Mouse (Mus musculus): ENCODE measurements at regions not wholly inside any gene's neighbourhood (a gene's known extent, or its start where the extent isn't known, plus 50 kb on each side); places are given as distances from the start of the nearest gene placed in this dataset.

DNA sequence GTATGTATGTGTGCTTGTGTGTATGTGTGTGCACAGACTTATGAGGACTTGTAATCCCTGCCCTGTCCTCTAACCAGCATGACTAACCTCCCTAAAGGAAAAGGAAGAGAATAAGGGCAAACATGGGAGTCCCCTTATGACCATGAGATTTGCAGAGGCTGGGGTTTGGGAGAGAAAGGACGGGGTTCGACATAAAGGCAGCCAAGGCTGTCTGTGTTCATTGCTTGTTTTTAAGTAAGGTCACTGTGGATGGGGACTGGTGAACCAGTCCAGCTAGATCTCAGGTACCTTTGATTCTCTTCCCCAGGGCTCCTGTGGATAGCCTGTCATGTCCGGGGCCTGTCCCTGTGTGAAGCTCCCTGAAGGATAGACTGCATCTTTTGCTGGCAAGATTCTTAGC, 55.6 kb downstream of the Irf2bp2 start:
- DNase-seq (ENCODE audit: low spot score), result no peak

DNA sequence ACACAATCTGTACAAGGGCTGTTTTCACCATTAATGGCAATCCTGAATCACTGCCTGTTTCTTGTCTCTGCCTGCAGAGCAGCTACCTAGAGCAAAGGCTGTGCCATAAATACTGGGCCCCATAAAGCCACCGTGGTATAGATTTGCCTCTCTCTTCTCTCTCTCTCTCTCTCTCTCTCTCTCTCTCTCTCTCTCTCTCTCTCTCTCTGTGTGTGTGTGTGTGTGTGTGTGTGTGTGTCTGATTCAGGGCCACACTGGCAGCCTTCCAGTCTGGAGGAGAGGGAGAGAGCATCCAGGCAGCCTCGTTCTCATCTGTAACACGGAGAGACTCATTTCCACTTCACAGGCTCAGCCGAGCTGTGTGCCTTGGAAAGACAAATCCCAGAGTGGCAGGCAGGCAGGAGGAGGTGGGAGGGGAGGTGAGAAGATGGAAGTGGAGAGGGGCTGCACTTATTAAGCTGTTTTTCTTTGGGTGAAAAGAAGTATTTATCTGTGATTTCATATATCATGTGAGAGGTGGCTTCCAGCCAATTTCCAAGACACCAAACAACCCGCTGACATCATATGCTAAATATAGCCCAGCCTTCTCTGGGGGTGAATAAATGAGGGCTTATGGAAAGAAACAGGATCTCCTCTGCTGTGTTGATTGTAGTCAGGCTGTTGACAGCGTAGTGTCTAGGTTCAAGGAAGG, 56.7 kb downstream of the Irf2bp2 start:
- DNase-seq (ENCODE audit: low spot score), result peak; percentile 65

GRCm38 (mm10) chr8:126536132-126536927, 57.5 kb downstream of the Irf2bp2 start:
- DNase-seq (ENCODE audit: low spot score), result no peak

DNA sequence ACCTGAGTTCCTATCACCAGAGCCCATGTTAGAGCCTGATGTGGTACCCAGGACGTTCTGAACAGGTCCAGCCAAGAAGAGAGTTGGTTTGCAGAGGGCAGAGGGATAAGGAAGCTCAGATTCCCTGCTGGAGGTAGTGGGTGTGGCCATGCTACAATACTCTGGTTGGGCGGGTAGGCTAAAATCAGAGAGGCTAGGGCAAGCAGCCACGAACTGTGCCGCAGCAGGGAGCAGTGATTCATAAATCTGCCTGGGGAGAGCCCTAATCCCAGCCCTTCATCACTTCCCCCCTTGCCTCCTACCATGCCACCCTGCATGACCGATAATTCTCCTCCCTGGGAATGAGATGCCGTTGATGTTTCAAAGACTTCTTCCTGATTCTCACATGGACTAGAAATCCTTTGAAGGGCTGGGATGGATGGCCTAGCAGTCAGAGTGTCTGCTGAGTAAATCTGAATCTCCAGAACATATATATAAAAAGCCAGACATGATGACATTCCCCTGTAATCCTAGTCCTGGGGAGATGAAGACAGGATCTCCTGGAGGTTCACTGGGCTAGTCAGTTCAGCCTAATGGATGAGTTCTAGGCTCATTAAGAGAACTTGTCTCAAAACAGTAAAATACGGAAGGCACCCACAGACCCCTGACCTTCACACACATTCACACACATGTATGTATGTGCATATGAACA, 57.6 kb upstream of the Tarbp1 start:
- peak; percentile 30 for DNase-seq (ENCODE audit: low spot score)

DNA sequence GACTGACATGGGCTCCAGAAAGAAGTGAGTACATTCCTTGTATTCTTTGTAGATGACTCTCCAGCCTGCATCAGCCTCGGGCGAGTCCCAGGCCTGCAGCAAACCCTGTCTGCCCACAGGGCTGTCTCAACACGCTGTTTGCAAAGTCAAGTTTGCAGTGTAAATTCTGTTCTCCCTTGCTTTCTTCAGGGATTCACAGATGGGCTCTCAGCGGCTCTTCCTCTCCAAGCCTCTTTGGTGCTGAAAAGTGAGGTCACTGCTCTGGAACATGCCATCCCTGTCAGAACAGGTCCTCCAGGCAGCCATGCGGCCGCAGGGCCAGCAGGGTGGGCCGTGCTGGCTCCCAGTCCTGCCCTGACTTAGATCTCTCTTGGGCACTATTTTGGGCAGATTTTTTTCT, 56.6 kb upstream of the Tarbp1 start:
- no peak for DNase-seq (ENCODE audit: low spot score)

- no peak for DNase-seq (ENCODE audit: low spot score)
Measured at GRCm38 (mm10) chr8:126529409-126529808, 54.5 kb upstream of the Tarbp1 start.

DNA sequence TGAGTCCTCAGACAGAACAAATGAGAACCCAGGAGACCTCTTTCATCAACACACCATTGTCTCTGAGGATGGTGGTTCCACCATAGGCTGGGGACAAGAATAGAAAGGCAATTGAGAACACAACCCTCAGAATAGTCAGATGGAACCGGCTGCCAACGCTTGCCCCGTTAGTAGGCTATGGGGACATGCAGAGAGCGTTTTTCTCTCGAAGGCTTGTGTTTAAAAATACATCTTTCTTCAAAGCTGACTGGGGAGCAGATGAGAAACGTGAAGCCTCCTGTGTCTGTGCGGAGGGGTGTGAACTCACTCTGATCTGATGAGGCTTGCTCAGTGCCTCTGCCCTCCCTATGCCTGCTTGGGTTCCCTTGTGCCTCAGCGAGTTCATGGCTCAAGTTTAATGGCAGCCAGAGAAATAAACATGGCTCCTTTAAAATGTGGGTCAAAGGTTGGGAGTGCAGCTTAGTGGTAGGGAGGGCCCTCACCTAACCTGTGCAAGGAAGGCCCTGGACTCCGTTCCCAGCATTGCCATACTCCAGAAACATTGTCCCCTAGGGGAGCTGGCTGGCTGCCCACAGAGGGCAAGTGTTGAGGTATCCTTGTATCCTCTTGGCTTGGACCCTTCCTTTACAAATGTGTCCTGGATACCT, 53.7 kb upstream of the Tarbp1 start:
- no peak for DNase-seq (ENCODE audit: low spot score)

DNA sequence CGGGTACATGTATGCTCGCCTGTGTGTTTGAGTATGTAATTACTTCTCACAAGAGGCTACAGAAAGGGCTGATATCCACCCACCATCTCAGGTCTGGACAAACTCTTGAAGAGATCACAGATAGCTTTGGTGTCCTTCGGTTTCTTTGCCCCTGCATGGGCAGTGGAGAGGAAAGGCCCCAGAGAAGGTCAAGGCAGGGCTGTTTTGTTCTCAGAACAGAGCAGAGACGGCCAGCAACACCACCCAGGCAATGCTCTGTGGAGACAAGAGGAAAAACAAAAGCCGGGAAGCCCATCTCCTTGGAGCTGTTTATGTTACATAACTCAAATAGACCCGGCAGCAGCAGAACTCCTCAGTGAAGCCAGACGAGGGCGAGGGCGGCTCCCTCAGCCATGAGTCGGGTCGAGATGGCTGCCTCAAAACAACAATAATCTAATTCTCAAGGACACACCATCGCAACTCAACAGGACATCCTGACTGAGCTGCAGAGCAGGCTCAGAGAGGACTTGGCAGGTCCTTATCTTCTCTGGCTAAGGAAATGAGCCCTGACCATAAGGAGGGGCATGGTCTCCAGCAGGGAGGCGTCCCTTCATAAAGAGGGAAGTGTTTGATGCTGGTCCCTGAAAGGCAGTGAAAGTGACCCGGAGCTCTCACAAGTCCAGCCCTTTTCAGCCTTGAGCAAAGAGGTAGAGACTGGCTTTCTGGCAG, 52.2 kb upstream of the Tarbp1 start:
- DNase-seq (ENCODE audit: low spot score), result no peak

GRCm38 (mm10) chr8:126525575-126525974, 50.7 kb upstream of the Tarbp1 start:
- DNase-seq (ENCODE audit: low spot score), result peak; percentile 42
